Comparison of ENCODE assay signal across 14 mouse cellular contexts in genomic region chr3:135293703-135294102, GRCm38 (mm10). TPM values are rescaled to one million over a fixed set of nuclear protein-coding genes. Genes with fewer than 3 reads are reported as not detected.
DNase-seq lines count a peak whose midpoint lies in the region; ATAC-seq lines count a peak whose summit lies in the region.
"Had no signal": no experiment of that assay in that cellular context is flagged by ENCODE, and none has a peak within 500 bp of the region (broad histone marks: within the 10 kb centered on the region; RNA-seq: fewer than 3 reads in every experiment).

No protein-coding gene starts in this region.

- H3K4me2 ChIP-seq in forebrain, embryonic 14.5 days (ENCODE audit: low read length) = no peak overlapping the region
- no peak overlapping the region for H3K4me2 ChIP-seq in midbrain, embryonic 13.5 days (replicated peaks)
- H3K4me2 ChIP-seq in heart, embryonic 12.5 days = no peak overlapping the region
- no peak overlapping the region for H3K4me2 ChIP-seq in kidney, embryonic 14.5 days (replicated peaks; ENCODE audit: low read depth, low read length)
- H3K4me2 ChIP-seq: heart, embryonic 15.5 days; limb, embryonic 12.5 days; lung, embryonic 14.5 days had no signal

- no peak overlapping the region for H3K9ac ChIP-seq in forebrain, embryonic 14.5 days (ENCODE audit: low read length)
- no peak overlapping the region for H3K9ac ChIP-seq in midbrain, embryonic 13.5 days (replicated peaks)
- 0 out of 2 replicates have a peak overlapping the region, but pooled peaks have one; percentile 28 for H3K9ac ChIP-seq in heart, embryonic 12.5 days
- H3K9ac ChIP-seq in kidney, embryonic 14.5 days (ENCODE audit: low read depth, low read length) = no peak overlapping the region
- H3K9ac ChIP-seq: heart, embryonic 15.5 days; limb, embryonic 12.5 days; lung, embryonic 14.5 days had no signal

- H3K4me3 ChIP-seq in forebrain, embryonic 14.5 days (ENCODE audit: low read depth, low read length) = no peak overlapping the region
- H3K4me3 ChIP-seq in forebrain, embryonic 10.5 days = no peak overlapping the region
- H3K4me3 ChIP-seq in midbrain, embryonic 13.5 days (replicated peaks) = no peak overlapping the region
- H3K4me3 ChIP-seq in midbrain, embryonic 10.5 days = no peak overlapping the region
- no peak overlapping the region for H3K4me3 ChIP-seq in heart, embryonic 12.5 days
- H3K4me3 ChIP-seq in kidney, embryonic 14.5 days (ENCODE audit: low read length) = no peak overlapping the region
- H3K4me3 ChIP-seq: heart, embryonic 15.5 days; limb, embryonic 12.5 days had no signal

- WGBS in forebrain, embryonic 14.5 days = 50% methylated on average over 7 of the region's 7 CpGs
- 62% methylated on average over 7 of the region's 7 CpGs for WGBS in forebrain, embryonic 10.5 days
- 36% methylated on average over 7 of the region's 7 CpGs for WGBS in midbrain, embryonic 13.5 days
- 54% methylated on average over 7 of the region's 7 CpGs for WGBS in midbrain, embryonic 10.5 days
- WGBS in heart, embryonic 12.5 days = 39% methylated on average over 7 of the region's 7 CpGs
- WGBS in kidney, embryonic 14.5 days = 48% methylated on average over 7 of the region's 7 CpGs

- no peaks in the 10 kb centered on the region for H3K27me3 ChIP-seq in forebrain, embryonic 14.5 days (replicated peaks; ENCODE audit: control insufficient read depth, insufficient read depth, low read length)
- no peaks in the 10 kb centered on the region for H3K27me3 ChIP-seq in forebrain, embryonic 10.5 days (ENCODE audit: poor library complexity, severe bottlenecking)
- no peaks in the 10 kb centered on the region for H3K27me3 ChIP-seq in midbrain, embryonic 13.5 days
- no peaks in the 10 kb centered on the region for H3K27me3 ChIP-seq in midbrain, embryonic 10.5 days (ENCODE audit: low read depth, poor library complexity, severe bottlenecking)
- no peaks in the 10 kb centered on the region for H3K27me3 ChIP-seq in heart, embryonic 12.5 days (replicated peaks)
- no peaks in the 10 kb centered on the region for H3K27me3 ChIP-seq in kidney, embryonic 14.5 days (ENCODE audit: control insufficient read depth, insufficient read depth, low read length)
- H3K27me3 ChIP-seq: heart, embryonic 15.5 days; limb, embryonic 12.5 days; Patski had no signal

- H3K27ac ChIP-seq in forebrain, embryonic 14.5 days (ENCODE audit: low read depth, low read length) = no peak overlapping the region
- no peak overlapping the region for H3K27ac ChIP-seq in forebrain, embryonic 10.5 days
- no peak overlapping the region for H3K27ac ChIP-seq in midbrain, embryonic 13.5 days
- H3K27ac ChIP-seq in midbrain, embryonic 10.5 days (replicated peaks) = no peak overlapping the region
- no peak overlapping the region for H3K27ac ChIP-seq in heart, embryonic 12.5 days (ENCODE audit: poor library complexity, severe bottlenecking)
- no peak overlapping the region for H3K27ac ChIP-seq in kidney, embryonic 14.5 days (ENCODE audit: low read depth, low read length)
- H3K27ac ChIP-seq: heart, embryonic 15.5 days; kidney, postnatal 0 days; limb, embryonic 12.5 days had no signal

- no peaks in the 10 kb centered on the region for H3K36me3 ChIP-seq in forebrain, embryonic 14.5 days (ENCODE audit: control insufficient read depth, insufficient read depth, low read length)
- no peaks in the 10 kb centered on the region for H3K36me3 ChIP-seq in forebrain, embryonic 10.5 days (replicated peaks)
- H3K36me3 ChIP-seq in midbrain, embryonic 13.5 days = no peaks in the 10 kb centered on the region
- H3K36me3 ChIP-seq in midbrain, embryonic 10.5 days = no peaks in the 10 kb centered on the region
- H3K36me3 ChIP-seq in heart, embryonic 12.5 days = no peaks in the 10 kb centered on the region
- no peaks in the 10 kb centered on the region for H3K36me3 ChIP-seq in kidney, embryonic 14.5 days (ENCODE audit: control insufficient read depth, insufficient read depth, low read length)
- H3K36me3 ChIP-seq: heart, embryonic 15.5 days; limb, embryonic 12.5 days had no signal

- H3K9me3 ChIP-seq in forebrain, embryonic 14.5 days (replicated peaks; ENCODE audit: control insufficient read depth, low read length) = no peaks in the 10 kb centered on the region
- H3K9me3 ChIP-seq in forebrain, embryonic 10.5 days = no peaks in the 10 kb centered on the region
- H3K9me3 ChIP-seq in midbrain, embryonic 13.5 days = no peaks in the 10 kb centered on the region
- H3K9me3 ChIP-seq in midbrain, embryonic 10.5 days (replicated peaks) = no peaks in the 10 kb centered on the region
- no peaks in the 10 kb centered on the region for H3K9me3 ChIP-seq in heart, embryonic 12.5 days (replicated peaks)
- H3K9me3 ChIP-seq in kidney, embryonic 14.5 days (ENCODE audit: control insufficient read depth, low read length) = no peaks in the 10 kb centered on the region
- H3K9me3 ChIP-seq: heart, embryonic 15.5 days; limb, embryonic 12.5 days had no signal

- H3K4me1 ChIP-seq in forebrain, embryonic 14.5 days (ENCODE audit: control insufficient read depth, insufficient read depth, low read length) = no peaks in the 10 kb centered on the region
- peaks cover 5% of the 10 kb centered on the region; the same call in 1 of the 2 replicates for H3K4me1 ChIP-seq in forebrain, embryonic 10.5 days
- H3K4me1 ChIP-seq in midbrain, embryonic 13.5 days (replicated peaks) = peaks cover 6% of the 10 kb centered on the region
- H3K4me1 ChIP-seq in midbrain, embryonic 10.5 days = peaks cover 4% of the 10 kb centered on the region
- H3K4me1 ChIP-seq in heart, embryonic 12.5 days (replicated peaks) = peaks cover 4% of the 10 kb centered on the region
- no peaks in the 10 kb centered on the region for H3K4me1 ChIP-seq in kidney, embryonic 14.5 days (ENCODE audit: control insufficient read depth, insufficient read depth, low read length)
- H3K4me1 ChIP-seq: limb, embryonic 12.5 days had no signal

- ATAC-seq in forebrain, embryonic 14.5 days = peak; percentile 58; the same call in 1 of the 2 replicates
- peak; percentile 53; the same call in 1 of the 2 replicates for ATAC-seq in midbrain, embryonic 13.5 days
- ATAC-seq in heart, embryonic 12.5 days (ENCODE audit: insufficient number of reproducible peaks, low FRiP score) = no peak
- ATAC-seq in kidney, embryonic 14.5 days (ENCODE audit: low FRiP score, low TSS enrichment) = no peak
- ATAC-seq: Patski had no signal

- peak; percentile 39 for DNase-seq in forebrain, embryonic 14.5 days (ENCODE audit: low spot score)
- DNase-seq in forebrain, embryonic 10.5 days (ENCODE audit: extremely low spot score, low spot score) = no peak
- DNase-seq in midbrain, embryonic 10.5 days (ENCODE audit: low spot score) = no peak
- peak; percentile 44 to 48 for DNase-seq in layer of hippocampus, postnatal 36 days
- DNase-seq in thymus, adult 18-20 months = no peak
- DNase-seq: lung, embryonic 14.5 days had no signal

RNA-seq across cellular contexts. Expression of gene Bdh2, which starts 12.7 kb away (rescaled TPM):
- 3.8 and 4.9 TPM in 2 replicates for polyA plus RNA-seq in forebrain, embryonic 14.5 days (2014; fragmentation: Nextera tagmentation; extraction: Ambion mirVana)
- polyA plus RNA-seq in forebrain, embryonic 10.5 days (2016; fragmentation: Nextera tagmentation; extraction: Ambion mirVana) = 6.0 and 9.0 TPM in 2 replicates
- polyA plus RNA-seq in midbrain, embryonic 13.5 days (2015; fragmentation: Nextera tagmentation; extraction: Ambion mirVana) = 4.3 TPM in 2 replicates
- 6.1 and 8.1 TPM in 2 replicates for polyA plus RNA-seq in midbrain, embryonic 10.5 days (2016; fragmentation: Nextera tagmentation; extraction: Ambion mirVana)
- 2.4 and 3.0 TPM in 2 replicates for polyA plus RNA-seq in heart, embryonic 12.5 days (2016; fragmentation: Nextera tagmentation; extraction: Ambion mirVana)
- total RNA-seq in layer of hippocampus, postnatal 36 days (2021) = 1 to 10 TPM; 2.9 to 5.7 TPM
- polyA plus RNA-seq in kidney, embryonic 14.5 days (2014; fragmentation: Nextera tagmentation; extraction: Ambion mirVana) = 18.1 and 18.2 TPM in 2 replicates
- total RNA-seq: monocyte, adult 5-6 weeks had no signal

RNA-seq across cellular contexts. Expression of gene Slc9b2, which starts 13.8 kb away (rescaled TPM):
- 0.79 and 1.5 TPM in 2 replicates for polyA plus RNA-seq in forebrain, embryonic 14.5 days (2014; fragmentation: Nextera tagmentation; extraction: Ambion mirVana)
- 5.6 and 7.2 TPM in 2 replicates for polyA plus RNA-seq in forebrain, embryonic 10.5 days (2016; fragmentation: Nextera tagmentation; extraction: Ambion mirVana)
- 0.39 and 1.1 TPM in 2 replicates for polyA plus RNA-seq in midbrain, embryonic 13.5 days (2015; fragmentation: Nextera tagmentation; extraction: Ambion mirVana)
- polyA plus RNA-seq in midbrain, embryonic 10.5 days (2016; fragmentation: Nextera tagmentation; extraction: Ambion mirVana) = 1.2 and 2.8 TPM in 2 replicates
- polyA plus RNA-seq in heart, embryonic 12.5 days (2016; fragmentation: Nextera tagmentation; extraction: Ambion mirVana) = 0.77 and 0.86 TPM in 2 replicates
- 1 to 10 TPM; 2.7 to 3.9 TPM for total RNA-seq in layer of hippocampus, postnatal 36 days (2021)
- polyA plus RNA-seq in kidney, embryonic 14.5 days (2014; fragmentation: Nextera tagmentation; extraction: Ambion mirVana) = 2.5 and 4.9 TPM in 2 replicates
- total RNA-seq: monocyte, adult 5-6 weeks had no signal
- polyA plus RNA-seq: Patski had no signal

RNA-seq across cellular contexts. Expression of gene Slc9b1, which starts 54.1 kb away (rescaled TPM):
- polyA plus RNA-seq in forebrain, embryonic 14.5 days (2014; fragmentation: Nextera tagmentation; extraction: Ambion mirVana) = not detected in 2 replicates
- polyA plus RNA-seq in forebrain, embryonic 10.5 days (2016; fragmentation: Nextera tagmentation; extraction: Ambion mirVana) = 0.34 and 0.38 TPM in 2 replicates
- polyA plus RNA-seq in midbrain, embryonic 13.5 days (2015; fragmentation: Nextera tagmentation; extraction: Ambion mirVana) = 0.17 and 0.28 TPM in 2 replicates
- polyA plus RNA-seq in midbrain, embryonic 10.5 days (2016; fragmentation: Nextera tagmentation; extraction: Ambion mirVana) = 0.14 and 0.19 TPM in 2 replicates
- 0.15 TPM in 1 of 2 replicates, not detected in the other for polyA plus RNA-seq in heart, embryonic 12.5 days (2016; fragmentation: Nextera tagmentation; extraction: Ambion mirVana)
- not detected for total RNA-seq in layer of hippocampus, postnatal 36 days (2021)
- polyA plus RNA-seq in kidney, embryonic 14.5 days (2014; fragmentation: Nextera tagmentation; extraction: Ambion mirVana) = 0.27 and 0.46 TPM in 2 replicates
- polyA plus RNA-seq: heart, embryonic 15.5 days; Patski had no signal

Comparison
In these comparisons a context has a peak if more than half of its experiments do, and no peak if none do; other contexts are left out.
1. DNase-seq: peak in forebrain, embryonic 14.5 days (single experiment) and layer of hippocampus, postnatal 36 days (2 of 2); none in forebrain, embryonic 10.5 days (single experiment), midbrain, embryonic 10.5 days (single experiment) and thymus, adult 18-20 months (0 of 2).
2. ATAC-seq: peak in forebrain, embryonic 14.5 days (single experiment) and midbrain, embryonic 13.5 days (single experiment); none in heart, embryonic 12.5 days (single experiment) and kidney, embryonic 14.5 days (single experiment).